Mouse (Mus musculus) C2C12 (cell line): ENCODE measurements at regions not wholly inside any gene's neighbourhood (a gene's known extent, or its start where the extent isn't known, plus 50 kb on each side); places are given as distances from the start of the nearest gene placed in this dataset.

Source experiments
- H3K27me3 ChIP-seq: one replicate; pipeline ENCODE4 v1.6.1; 2011; ENCODE audit not compliant: control insufficient read depth, insufficient read depth, insufficient read length
- H3K36me3 ChIP-seq: one replicate; pipeline ENCODE4 v1.6.1; 2011; ENCODE audit not compliant: control insufficient read depth, insufficient read depth
- H3K4me3 ChIP-seq: one replicate; pipeline ENCODE4 v1.5.1; 2011; ENCODE audit warnings: mild to moderate bottlenecking, control low read depth; ENCODE audit not compliant: poor library complexity, insufficient read depth, severe bottlenecking
- H3K79me2 ChIP-seq: one replicate; pipeline ENCODE4 v1.6.1; 2011; ENCODE audit not compliant: control insufficient read depth, insufficient read depth
- H3K79me3 ChIP-seq: one replicate; pipeline ENCODE4 v1.6.1; 2011; ENCODE audit warnings: low read depth, control low read depth
- H3ac ChIP-seq: one replicate; pipeline ENCODE3; 2011; ENCODE audit warnings: low read depth; ENCODE audit not compliant: control insufficient read depth, insufficient read length
- CEBPB ChIP-seq: IDR thresholded peaks from one replicate; pipeline ENCODE4 v1.6.1; 2011; ENCODE audit warnings: low read depth, mild to moderate bottlenecking, control low read depth, moderate library complexity
- CTCF ChIP-seq: IDR thresholded peaks from one replicate; pipeline ENCODE4 v1.5.1; 2011; ENCODE audit not compliant: control insufficient read depth, insufficient read depth, insufficient read length
- FOSL1 ChIP-seq: IDR thresholded peaks from one replicate; pipeline ENCODE4 v1.8.0; 2011; ENCODE audit warnings: mild to moderate bottlenecking, low read length; ENCODE audit not compliant: poor library complexity, insufficient read depth, severe bottlenecking
- MAX ChIP-seq: IDR thresholded peaks from one replicate; pipeline ENCODE4 v1.6.1; 2011; ENCODE audit warnings: mild to moderate bottlenecking, control low read depth
- MYOD1 ChIP-seq: IDR thresholded peaks from one replicate; pipeline ENCODE4 v1.6.1; 2011; ENCODE audit warnings: low read depth; ENCODE audit not compliant: control insufficient read depth, insufficient read length
- MYOG ChIP-seq: IDR thresholded peaks from one replicate; pipeline ENCODE4 v1.6.1; 2011; ENCODE audit not compliant: control insufficient read depth, insufficient read length; ENCODE audit errors: extremely low read depth
- USF1 ChIP-seq: IDR thresholded peaks from one replicate; pipeline ENCODE4 v1.6.1; 2011; ENCODE audit warnings: low read depth, mild to moderate bottlenecking, control low read depth, moderate library complexity

- Histone ChIP-seq H3K79me3 (no peaks in the 10 kb centered on the region), H3K4me3 (no peak overlapping the region), H3K36me3 (no peaks in the 10 kb centered on the region), H3K79me2 (no peaks in the 10 kb centered on the region), H3K27me3 (peaks cover 23% of the 10 kb centered on the region), H3ac (no peak overlapping the region)
- TF ChIP-seq MYOD1 (no peak), MAX (no peak), USF1 (no peak), CTCF (no peak), FOSL1 (no peak), MYOG (no peak), CEBPB (no peak)
These were observed 212.3 kb downstream of the Zfp326 start for GRCm38 (mm10) chr5:106088478-106089185.

DNA sequence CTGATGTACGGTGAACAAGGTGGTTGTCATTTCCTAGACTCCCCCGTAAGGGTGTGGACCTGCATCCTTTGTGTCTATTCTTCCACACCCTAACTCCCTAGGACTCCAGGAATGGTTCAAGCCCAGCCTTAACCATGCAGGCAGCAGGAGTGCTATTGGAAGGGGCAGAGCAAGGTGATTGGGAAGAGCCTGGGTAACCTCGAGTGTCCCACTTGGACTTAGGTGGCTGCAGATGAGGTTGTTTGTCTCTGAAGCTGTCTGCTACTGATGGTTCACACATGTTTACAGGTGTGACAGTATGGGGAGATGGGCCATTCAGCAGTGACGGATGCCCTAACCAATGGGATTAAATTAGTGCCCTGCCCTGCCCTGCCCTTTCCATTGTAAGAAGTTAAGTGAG, 207.4 kb downstream of the Zfp326 start:
- H3K36me3 ChIP-seq: no peaks in the 10 kb centered on the region
- H3K27me3 ChIP-seq: peaks cover 24% of the 10 kb centered on the region
- H3ac ChIP-seq: no peak overlapping the region
- no peaks in the 10 kb centered on the region for H3K79me3 ChIP-seq
- H3K4me3 ChIP-seq: no peak overlapping the region
- TF ChIP-seq CEBPB: no peak
- TF ChIP-seq CTCF: no peak
- TF ChIP-seq MYOD1: no peak
- no peaks in the 10 kb centered on the region for H3K79me2 ChIP-seq

DNA sequence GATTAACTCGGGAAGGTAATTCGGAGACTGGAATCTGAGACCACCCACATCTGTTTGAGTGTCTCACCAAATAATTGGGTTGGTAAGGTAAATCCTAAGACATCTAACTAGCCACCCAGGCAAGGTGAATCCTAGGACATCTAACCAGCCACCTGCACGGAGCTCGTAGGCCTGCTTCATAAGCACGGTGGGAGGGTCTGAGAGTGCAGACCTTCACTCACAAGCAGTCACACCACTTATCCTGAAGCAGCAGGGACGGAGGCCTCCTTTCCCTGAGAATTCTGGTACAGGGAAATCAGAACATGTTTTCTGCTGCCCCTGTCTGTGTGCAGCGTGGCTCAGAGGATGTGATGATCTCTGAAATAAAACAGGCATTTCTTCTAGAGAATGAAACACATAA, 206.5 kb downstream of the Zfp326 start:
- TF ChIP-seq USF1 (no peak), MYOG (no peak), CTCF (no peak), MAX (no peak), FOSL1 (no peak), CEBPB (no peak), MYOD1 (no peak)
- Histone ChIP-seq H3K4me3 (no peak overlapping the region), H3K79me3 (no peaks in the 10 kb centered on the region)

DNA sequence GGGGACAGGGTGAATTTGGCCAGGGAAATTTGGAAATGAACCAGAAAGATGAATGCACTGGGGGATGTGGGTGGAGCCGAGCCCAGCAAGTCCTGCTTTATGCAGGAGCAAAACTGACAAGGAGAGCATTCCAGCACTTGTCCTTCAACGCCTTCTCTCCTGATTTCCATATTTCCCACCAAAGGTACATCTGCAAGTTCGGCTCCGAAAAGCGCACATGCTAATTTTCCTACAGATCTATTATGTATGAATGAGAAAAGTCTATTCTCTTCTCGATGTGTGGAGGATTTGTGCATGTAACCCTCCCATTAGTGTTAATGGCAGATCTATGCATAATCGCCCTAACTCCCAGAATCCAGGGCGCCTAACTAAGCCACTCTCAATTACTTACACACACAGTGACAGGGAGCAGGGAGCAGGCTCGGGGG, 190.8 kb downstream of the Zfp326 start:
- Histone ChIP-seq H3ac (no peak overlapping the region), H3K36me3 (no peaks in the 10 kb centered on the region), H3K79me3 (no peaks in the 10 kb centered on the region), H3K79me2 (no peaks in the 10 kb centered on the region), H3K27me3 (no peaks in the 10 kb centered on the region), H3K4me3 (no peak overlapping the region)
- no peak for TF ChIP-seq CEBPB
- TF ChIP-seq MYOD1: no peak
- no peak for TF ChIP-seq MYOG
- TF ChIP-seq CTCF: no peak
- TF ChIP-seq MAX: no peak
- TF ChIP-seq USF1: no peak
- TF ChIP-seq FOSL1: no peak

More for the DNA sequence above, 206.5 kb downstream of the Zfp326 start:
- Histone ChIP-seq H3ac (no peak overlapping the region), H3K36me3 (no peaks in the 10 kb centered on the region), H3K79me2 (no peaks in the 10 kb centered on the region), H3K27me3 (peaks cover 28% of the 10 kb centered on the region)

- Histone ChIP-seq H3K79me3 (no peaks in the 10 kb centered on the region), H3K4me3 (no peak overlapping the region), H3K36me3 (no peaks in the 10 kb centered on the region), H3ac (no peak overlapping the region), H3K27me3 (no peaks in the 10 kb centered on the region), H3K79me2 (no peaks in the 10 kb centered on the region)
- TF ChIP-seq FOSL1 (no peak), CEBPB (no peak), USF1 (no peak), MYOD1 (no peak), MAX (no peak), CTCF (no peak), MYOG (no peak)
These were observed 190.3 kb downstream of the Zfp326 start for GRCm38 (mm10) chr5:106066706-106067105.

DNA sequence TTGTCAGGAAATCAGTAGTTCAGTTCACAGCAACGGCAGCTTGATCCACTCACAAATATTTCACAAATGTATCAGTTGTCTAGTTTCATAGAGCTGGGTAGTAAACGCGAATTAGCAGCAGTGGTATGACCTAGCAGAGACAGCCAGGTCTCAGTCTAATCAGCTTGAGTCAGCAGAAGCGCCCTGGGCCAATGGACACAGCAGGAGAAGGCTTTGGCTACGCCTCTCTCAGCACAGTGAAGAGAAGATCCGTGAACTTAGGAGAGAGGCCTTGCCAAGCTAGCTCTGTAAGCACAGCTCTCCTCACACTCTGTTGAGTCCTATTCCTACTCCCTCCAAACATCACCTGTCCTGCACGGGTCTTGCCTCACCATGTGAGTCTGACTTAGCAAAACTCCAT, 188.0 kb downstream of the Zfp326 start:
- H3K79me3 ChIP-seq: no peaks in the 10 kb centered on the region

More for the DNA sequence above, 188.0 kb downstream of the Zfp326 start:
- Histone ChIP-seq H3ac (no peak overlapping the region), H3K36me3 (no peaks in the 10 kb centered on the region), H3K27me3 (no peaks in the 10 kb centered on the region), H3K4me3 (no peak overlapping the region), H3K79me2 (no peaks in the 10 kb centered on the region)
- no peak for TF ChIP-seq USF1
- no peak for TF ChIP-seq MYOD1
- TF ChIP-seq CEBPB: no peak
- no peak for TF ChIP-seq MYOG
- no peak for TF ChIP-seq CTCF
- no peak for TF ChIP-seq MAX
- TF ChIP-seq FOSL1: no peak
